9 mouse cellular contexts compared by ENCODE assay signal in genomic region chr14:44989751-44990150, GRCm38 (mm10). TPM values are rescaled to one million over a fixed set of nuclear protein-coding genes. Genes with fewer than 3 reads are reported as not detected.
DNase-seq lines count a peak whose midpoint lies in the region; ATAC-seq and TF ChIP-seq lines count a peak whose summit lies in the region.
"Had no signal": no experiment of that assay in that cellular context is flagged by ENCODE, and none has a peak within 500 bp of the region (broad histone marks: within the 10 kb centered on the region; RNA-seq: fewer than 3 reads in every experiment).

No protein-coding gene starts in this region.

- no peak for DNase-seq in spleen, adult 2 months (ENCODE audit: low read depth in 1 of 2, low spot score in 2 of 2)
- DNase-seq in spleen, postnatal 10 days (ENCODE audit: low spot score in 2 of 2): no peak
- no peak for DNase-seq in forebrain, embryonic 11.5 days (ENCODE audit: low spot score)
- DNase-seq in splenic B cell, adult 2 months (ENCODE audit: low read depth, low spot score): peak; percentile 56
- DNase-seq in right cerebral cortex, postnatal 25 days: no peak
- DNase-seq in heart, postnatal 14 days: no peak
- no peak for DNase-seq in adrenal gland, postnatal 36 days
- DNase-seq: cerebellum, adult 2 months had no signal

- H3K4me3 ChIP-seq in spleen, adult 2 months (ENCODE audit: extremely low read depth, insufficient read depth, insufficient read length): peak overlapping the region; percentile 66
- H3K4me3 ChIP-seq in forebrain, embryonic 11.5 days (ENCODE audit: low read depth, low read length): peak overlapping the region; percentile 40
- H3K4me3 ChIP-seq in limb, embryonic 15.5 days: peak overlapping the region; percentile 42

- intact Hi-C loops in heart, postnatal 14 days (cut with DNase I): loop anchor here (10.0 kb wide), 1 partner anchor 785 kb away; no protein-coding TSS in a partner anchor

- H3K4me2 ChIP-seq in forebrain, embryonic 11.5 days (ENCODE audit: low read depth, low read length, severe bottlenecking): peak overlapping the region; percentile 88
- peak overlapping the region; percentile 86 for H3K4me2 ChIP-seq in limb, embryonic 15.5 days

- no peak for ATAC-seq in forebrain, embryonic 11.5 days (replicated peaks; ENCODE audit: low FRiP score)
- no peak for ATAC-seq in limb, embryonic 15.5 days (ENCODE audit: insufficient number of reproducible peaks, low FRiP score, low TSS enrichment, low read depth)

- H3K27me3 ChIP-seq in spleen, adult 2 months (ENCODE audit: control insufficient read depth, insufficient read depth, low read length): no peaks in the 10 kb centered on the region
- peaks cover 16% of the 10 kb centered on the region for H3K27me3 ChIP-seq in forebrain, embryonic 11.5 days (ENCODE audit: control insufficient read depth, insufficient read depth, low read length)
- H3K27me3 ChIP-seq in limb, embryonic 15.5 days: peaks cover 26% of the 10 kb centered on the region
- no peaks in the 10 kb centered on the region for H3K27me3 ChIP-seq in splenic B cell, adult 2 months (ENCODE audit: control insufficient read depth, insufficient read depth, low read length, poor library complexity, severe bottlenecking)

- TF ChIP-seq POLR2A in spleen, adult 2 months (IDR thresholded peaks at IDR 0.05; ENCODE audit: low read depth, low read length): no peak

- H3K4me1 ChIP-seq in spleen, adult 2 months (ENCODE audit: control insufficient read depth, insufficient read depth, insufficient read length): peaks cover 13% of the 10 kb centered on the region; the same call in 1 of the 2 replicates
- 0 out of 2 replicates have a peak, but pooled peaks cover 6% of the 10 kb centered on the region for H3K4me1 ChIP-seq in forebrain, embryonic 11.5 days (replicated peaks; ENCODE audit: control insufficient read depth, insufficient read depth, low read length)
- H3K4me1 ChIP-seq in limb, embryonic 15.5 days: peaks cover 15% of the 10 kb centered on the region

- peak overlapping the region; percentile 55 for H3K27ac ChIP-seq in spleen, adult 2 months (ENCODE audit: insufficient read depth, low read length)
- no peak overlapping the region for H3K27ac ChIP-seq in forebrain, embryonic 11.5 days (ENCODE audit: low read depth, low read length)
- no peak overlapping the region for H3K27ac ChIP-seq in limb, embryonic 15.5 days

- WGBS in spleen, adult 2 months: 15% methylated on average over 4 of the region's 4 CpGs
- WGBS in forebrain, embryonic 11.5 days: 30% methylated on average over 4 of the region's 4 CpGs
- WGBS in limb, embryonic 15.5 days: 38% methylated on average over 4 of the region's 4 CpGs

- no peaks in the 10 kb centered on the region for H3K9me3 ChIP-seq in forebrain, embryonic 11.5 days (ENCODE audit: control insufficient read depth, low read length)
- H3K9me3 ChIP-seq in limb, embryonic 15.5 days: no peaks in the 10 kb centered on the region

- no peak for TF ChIP-seq CTCF in spleen, adult 2 months (IDR thresholded peaks at IDR 0.05; ENCODE audit: extremely low read depth, insufficient read depth, insufficient read length, insufficient replicate concordance)

- no peaks in the 10 kb centered on the region for H3K36me3 ChIP-seq in spleen, adult 2 months (ENCODE audit: control insufficient read depth, insufficient read depth, low read length)
- no peaks in the 10 kb centered on the region for H3K36me3 ChIP-seq in forebrain, embryonic 11.5 days (ENCODE audit: control insufficient read depth, insufficient read depth, low read length)
- no peaks in the 10 kb centered on the region for H3K36me3 ChIP-seq in limb, embryonic 15.5 days
- no peaks in the 10 kb centered on the region for H3K36me3 ChIP-seq in splenic B cell, adult 2 months (ENCODE audit: control insufficient read depth, insufficient read depth, low read length, poor library complexity, severe bottlenecking)

- peak overlapping the region; percentile 32; the same call in 1 of the 2 replicates for H3K9ac ChIP-seq in forebrain, embryonic 11.5 days (ENCODE audit: low read length)
- no peak overlapping the region for H3K9ac ChIP-seq in limb, embryonic 15.5 days

RNA-seq across cellular contexts. Expression of gene Ptger2, which starts 1.8 kb away (rescaled TPM):
- 3.8 and 4.9 TPM in 2 replicates for polyA plus RNA-seq in spleen, adult 2 months (2012; rRNA removed)
- 0.13 and 0.15 TPM in 2 replicates for polyA plus RNA-seq in forebrain, embryonic 11.5 days (2014; fragmentation: Nextera tagmentation; extraction: Ambion mirVana)
- polyA plus RNA-seq in limb, embryonic 15.5 days (2015; fragmentation: Nextera tagmentation; extraction: Ambion mirVana): 0.68 TPM in 2 replicates
- total RNA-seq in heart, postnatal 14 days (2021): under 1 TPM; 0.32 to 0.48 TPM
- total RNA-seq in adrenal gland, postnatal 36 days (2021): under 1 TPM; 0.59 to 0.93 TPM
